Mouse (Mus musculus): ENCODE results near the gene Ldlrad3. TPM values are rescaled to one million over a fixed set of nuclear protein-coding genes. Genes with fewer than 3 reads are reported as not detected.

The Ldlrad3 gene
- polyA plus RNA-seq, 2 experiments: 2.1 to 2.9 TPM

DNA sequence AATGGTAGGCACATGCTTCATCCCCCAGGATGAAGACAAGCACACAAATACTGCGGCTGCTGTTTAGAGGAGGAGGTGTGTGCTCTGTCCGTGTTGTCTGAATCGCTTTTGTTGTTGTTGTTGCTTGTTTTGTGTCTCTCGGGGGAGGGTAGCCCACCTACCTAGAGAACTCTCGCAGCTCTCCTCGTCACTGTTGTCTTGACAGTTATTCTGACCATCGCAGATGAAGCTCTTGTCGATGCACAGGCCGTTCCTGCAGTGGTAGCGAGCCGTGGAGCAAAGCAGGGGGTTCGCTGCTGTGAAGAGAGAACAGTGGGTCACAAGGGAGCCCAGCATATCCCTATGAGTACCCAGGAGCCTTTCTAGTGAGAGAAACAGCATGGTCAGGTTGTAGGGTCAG is 128.4 kb downstream of the Ldlrad3 start:
- no peak overlapping the region for H3K4me3 ChIP-seq (ENCODE audit: insufficient read depth in 1 of 2, low read depth in 2 of 2, low read length in 2 of 2)
- no peak for ATAC-seq (ENCODE audit: insufficient read depth)
- no peaks in the 10 kb centered on the region for H3K9me3 ChIP-seq (ENCODE audit: control insufficient read depth, low read length)
- no peak for TF ChIP-seq EP300 (IDR thresholded peaks at IDR 0.05; ENCODE audit: low read depth)
- no peak for TF ChIP-seq CTCF (IDR thresholded peaks at IDR 0.05; ENCODE audit: low read depth)
- H3K9ac ChIP-seq (replicated peaks): no peak overlapping the region
- no peak overlapping the region for H3K27ac ChIP-seq
- no peak overlapping the region for H3K4me2 ChIP-seq (ENCODE audit: low read depth)
- H3K36me3 ChIP-seq (replicated peaks; ENCODE audit: control insufficient read depth, insufficient read depth, low read depth): no peaks in the 10 kb centered on the region
- H3K27me3 ChIP-seq (ENCODE audit: control insufficient read depth, insufficient read depth, low read length): no peaks in the 10 kb centered on the region
- 65% methylated on average over 12 of the region's 12 CpGs for WGBS (ENCODE audit: insufficient replicate concordance)
- H3K4me1 ChIP-seq (replicated peaks; ENCODE audit: control insufficient read depth in 2 of 2, insufficient read depth in 2 of 2, low read length in 1 of 2): peaks cover 0 to 7% of the 10 kb centered on the region in 2 experiments; a peak in 2 of 4 replicates
- DNase-seq (ENCODE audit: low read depth in 3 of 3, low spot score in 3 of 3): no peak

DNA sequence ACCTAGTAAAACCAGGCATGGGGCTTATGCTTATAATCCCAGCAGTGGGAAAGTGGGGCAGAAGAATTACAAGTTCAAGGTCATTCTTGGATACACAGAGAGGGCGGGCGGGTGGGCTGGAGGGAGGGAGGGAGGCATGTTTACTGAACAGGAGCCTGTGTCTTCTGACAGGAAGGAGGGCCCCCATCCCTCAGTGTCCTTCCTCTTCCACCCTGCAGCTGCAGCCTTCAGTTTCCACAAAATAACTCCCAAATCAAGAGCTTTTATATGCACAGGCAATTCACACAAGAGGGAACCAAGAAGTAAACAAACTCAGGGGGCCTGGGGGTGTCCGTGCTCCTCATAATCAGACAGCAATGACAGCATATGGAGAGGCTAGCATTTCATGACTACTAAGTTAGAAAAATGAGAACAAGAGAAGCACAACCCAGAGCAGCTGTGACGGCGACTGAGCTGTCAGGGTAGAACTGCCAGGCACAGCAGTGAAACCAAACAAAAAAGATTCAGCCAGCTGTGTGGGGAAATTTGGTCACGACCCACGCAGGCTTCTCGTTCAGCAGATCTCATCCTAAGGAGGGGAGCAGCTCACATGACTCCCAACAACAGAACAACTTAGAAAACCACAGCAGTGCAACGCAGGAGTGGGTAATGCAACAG is 129.0 kb downstream of the Ldlrad3 start:
- WGBS (ENCODE audit: insufficient replicate concordance): 20% methylated on average over 9 of the region's 9 CpGs
- no peaks in the 10 kb centered on the region for H3K27me3 ChIP-seq (ENCODE audit: control insufficient read depth, insufficient read depth, low read length)
- no peak overlapping the region for H3K4me2 ChIP-seq (ENCODE audit: low read depth)
- H3K27ac ChIP-seq: no peak overlapping the region
- TF ChIP-seq EP300 (IDR thresholded peaks at IDR 0.05; ENCODE audit: low read depth) (no peak), CTCF (IDR thresholded peaks at IDR 0.05; ENCODE audit: low read depth) (no peak)
- no peaks in the 10 kb centered on the region for H3K36me3 ChIP-seq (replicated peaks; ENCODE audit: control insufficient read depth, insufficient read depth, low read depth)
- no peak overlapping the region for H3K9ac ChIP-seq (replicated peaks)
- H3K9me3 ChIP-seq (ENCODE audit: control insufficient read depth, low read length): no peaks in the 10 kb centered on the region
- no peak for DNase-seq (ENCODE audit: low read depth in 3 of 3, low spot score in 3 of 3)
- no peak for ATAC-seq (ENCODE audit: insufficient read depth)
- no peak overlapping the region for H3K4me3 ChIP-seq (ENCODE audit: insufficient read depth in 1 of 2, low read depth in 2 of 2, low read length in 2 of 2)
- H3K4me1 ChIP-seq (replicated peaks; ENCODE audit: control insufficient read depth in 2 of 2, insufficient read depth in 2 of 2, low read length in 1 of 2): peaks cover 0 to 7% of the 10 kb centered on the region in 2 experiments; a peak in 2 of 4 replicates

- WGBS (ENCODE audit: insufficient replicate concordance): 57% methylated on average over 8 of the region's 8 CpGs
- H3K4me3 ChIP-seq (ENCODE audit: insufficient read depth in 1 of 2, low read depth in 2 of 2, low read length in 2 of 2): no peak overlapping the region
- no peak overlapping the region for H3K4me2 ChIP-seq (ENCODE audit: low read depth)
- no peaks in the 10 kb centered on the region for H3K27me3 ChIP-seq (ENCODE audit: control insufficient read depth, insufficient read depth, low read length)
- no peaks in the 10 kb centered on the region for H3K9me3 ChIP-seq (ENCODE audit: control insufficient read depth, low read length)
- peaks cover 0 to 7% of the 10 kb centered on the region in 2 experiments; a peak in 2 of 4 replicates for H3K4me1 ChIP-seq (replicated peaks; ENCODE audit: control insufficient read depth in 2 of 2, insufficient read depth in 2 of 2, low read length in 1 of 2)
- H3K9ac ChIP-seq (replicated peaks): no peak overlapping the region
- DNase-seq (ENCODE audit: low read depth in 3 of 3, low spot score in 3 of 3) (no peak), ATAC-seq (ENCODE audit: insufficient read depth) (no peak)
- no peaks in the 10 kb centered on the region for H3K36me3 ChIP-seq (replicated peaks; ENCODE audit: control insufficient read depth, insufficient read depth, low read depth)
- TF ChIP-seq CTCF (IDR thresholded peaks at IDR 0.05; ENCODE audit: low read depth) (no peak), EP300 (IDR thresholded peaks at IDR 0.05; ENCODE audit: low read depth) (no peak)
- no peak overlapping the region for H3K27ac ChIP-seq
Measured at GRCm38 (mm10) chr2:102056144-102056543, 130.0 kb downstream of the Ldlrad3 start.

DNA sequence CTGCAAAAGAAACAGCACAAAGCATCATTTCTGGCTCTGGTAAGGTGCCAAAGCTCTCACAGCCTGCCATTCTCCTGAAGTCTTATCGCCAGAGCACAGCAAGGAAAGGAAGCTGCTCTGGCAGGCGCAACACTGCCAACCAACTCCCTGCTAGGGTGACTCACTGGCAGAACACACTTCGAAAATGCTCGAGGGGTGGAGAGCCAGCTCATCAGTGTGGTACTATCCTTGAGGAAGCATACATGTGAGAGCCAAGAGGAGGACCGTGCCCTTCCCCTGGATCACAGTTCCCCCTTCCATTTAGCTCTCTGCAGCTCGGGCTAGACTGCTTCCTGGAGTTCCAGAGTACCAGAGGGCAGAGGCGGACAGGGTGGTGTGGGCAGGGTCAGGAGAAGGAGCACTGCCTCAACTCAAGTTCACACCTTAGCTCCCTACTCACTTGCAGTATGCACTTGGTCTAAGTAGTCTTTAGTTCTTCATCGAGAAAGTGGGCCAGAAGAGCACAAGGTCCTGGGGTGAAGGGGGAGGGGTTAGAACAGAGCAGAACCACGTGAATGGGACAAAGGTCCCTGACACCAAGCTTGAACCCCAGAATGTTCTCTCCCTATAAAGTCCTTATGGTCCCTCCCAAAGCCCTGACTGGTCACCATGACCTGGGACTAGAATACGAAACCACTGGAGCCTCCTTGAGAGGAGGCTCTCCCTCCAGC is 133.1 kb downstream of the Ldlrad3 start:
- ATAC-seq (ENCODE audit: insufficient read depth): no peak
- 54% methylated on average over 10 of the region's 10 CpGs for WGBS (ENCODE audit: insufficient replicate concordance)
- peaks cover 0 to 7% of the 10 kb centered on the region in 2 experiments; a peak in 2 of 4 replicates for H3K4me1 ChIP-seq (replicated peaks; ENCODE audit: control insufficient read depth in 2 of 2, insufficient read depth in 2 of 2, low read length in 1 of 2)
- no peak overlapping the region for H3K9ac ChIP-seq (replicated peaks)
- no peak overlapping the region for H3K4me2 ChIP-seq (ENCODE audit: low read depth)
- TF ChIP-seq EP300 (IDR thresholded peaks at IDR 0.05; ENCODE audit: low read depth): no peak
- H3K27ac ChIP-seq: no peak overlapping the region
- H3K9me3 ChIP-seq (ENCODE audit: control insufficient read depth, low read length): no peaks in the 10 kb centered on the region
- no peaks in the 10 kb centered on the region for H3K27me3 ChIP-seq (ENCODE audit: control insufficient read depth, insufficient read depth, low read length)
- H3K4me3 ChIP-seq (ENCODE audit: insufficient read depth in 1 of 2, low read depth in 2 of 2, low read length in 2 of 2): no peak overlapping the region
- no peak for DNase-seq (ENCODE audit: low read depth in 3 of 3, low spot score in 3 of 3)
- H3K36me3 ChIP-seq (replicated peaks; ENCODE audit: control insufficient read depth, insufficient read depth, low read depth): no peaks in the 10 kb centered on the region

DNA sequence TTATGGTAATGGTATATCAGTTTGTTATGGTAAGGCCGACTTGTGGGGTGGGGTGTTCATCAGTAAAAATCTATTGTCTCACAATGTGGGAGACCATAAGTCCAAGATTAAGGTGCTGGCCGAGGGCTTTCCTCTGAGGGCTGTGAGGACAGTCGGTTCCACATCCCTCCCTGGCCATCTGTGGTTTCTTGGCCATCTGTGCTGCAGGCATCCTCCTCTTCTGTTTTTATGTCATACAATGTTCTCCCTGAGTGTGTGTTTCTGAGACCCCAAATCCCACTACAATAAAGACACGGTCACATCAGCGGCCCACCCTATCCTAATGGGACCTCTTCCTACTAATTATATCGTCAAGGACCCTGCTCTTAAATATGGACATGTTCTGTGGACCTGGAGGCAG is 133.8 kb downstream of the Ldlrad3 start:
- ATAC-seq (ENCODE audit: insufficient read depth): no peak
- H3K4me3 ChIP-seq (ENCODE audit: insufficient read depth in 1 of 2, low read depth in 2 of 2, low read length in 2 of 2): no peak overlapping the region
- no peak overlapping the region for H3K27ac ChIP-seq
- H3K9ac ChIP-seq (replicated peaks): no peak overlapping the region
- no peak overlapping the region for H3K4me2 ChIP-seq (ENCODE audit: low read depth)
- H3K4me1 ChIP-seq (replicated peaks; ENCODE audit: control insufficient read depth in 2 of 2, insufficient read depth in 2 of 2, low read length in 1 of 2): peaks cover 0 to 3% of the 10 kb centered on the region in 2 experiments; a peak in 1 of 4 replicates
- TF ChIP-seq CTCF (IDR thresholded peaks at IDR 0.05; ENCODE audit: low read depth): no peak
- TF ChIP-seq EP300 (IDR thresholded peaks at IDR 0.05; ENCODE audit: low read depth): no peak
- no peaks in the 10 kb centered on the region for H3K9me3 ChIP-seq (ENCODE audit: control insufficient read depth, low read length)
- no peaks in the 10 kb centered on the region for H3K27me3 ChIP-seq (ENCODE audit: control insufficient read depth, insufficient read depth, low read length)
- H3K36me3 ChIP-seq (replicated peaks; ENCODE audit: control insufficient read depth, insufficient read depth, low read depth): no peaks in the 10 kb centered on the region
- WGBS (ENCODE audit: insufficient replicate concordance): 72% methylated on average over 6 of the region's 6 CpGs
- DNase-seq (ENCODE audit: low read depth in 3 of 3, low spot score in 3 of 3): no peak
